Mouse (Mus musculus): ENCODE measurements around the gene Mob3b. TPM values are rescaled to one million over a fixed set of nuclear protein-coding genes. Genes with fewer than 3 reads are reported as not detected.

The Mob3b gene
- total RNA-seq, 2 experiments from 2014 or later: 4.5 to 4.7 TPM

GRCm38 (mm10) chr4:34976916-34977702, 180.2 kb downstream of the Mob3b start:
- no peak for TF ChIP-seq CTCF (conservative IDR thresholded peaks at IDR 0.05)
- H3K27ac ChIP-seq: no peak overlapping the region; the same call in 1 of the 2 replicates

DNA sequence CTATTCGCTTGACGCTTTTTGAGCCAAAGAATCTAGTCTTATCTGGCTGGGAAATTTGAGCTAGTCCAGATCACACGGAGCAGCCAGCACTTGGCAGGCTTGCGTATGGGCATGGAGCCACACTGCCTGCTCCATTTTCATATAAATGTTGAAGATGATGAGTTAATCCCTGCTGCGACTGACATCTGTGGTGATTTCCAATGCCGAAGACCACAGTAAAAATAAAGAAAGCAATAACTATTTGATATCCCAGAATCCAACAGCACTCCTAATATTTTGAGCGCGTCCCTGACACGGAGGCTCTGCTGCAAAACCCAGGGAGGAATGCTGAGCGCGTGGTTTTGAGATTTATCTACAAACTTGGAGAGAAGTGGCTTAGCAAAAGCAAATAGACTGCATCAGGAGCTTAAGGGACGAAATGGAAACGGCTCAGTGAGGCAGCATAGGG, 180.9 kb downstream of the Mob3b start:
- Histone ChIP-seq H3K27ac (peak overlapping the region; percentile 11; the same call in 1 of the 2 replicates), H3K4me3 (peak overlapping the region; percentile 29)
- peak; percentile 48 to 65 for DNase-seq (ENCODE audit: low spot score in 2 of 2)
- TF ChIP-seq CTCF (conservative IDR thresholded peaks at IDR 0.05): no peak

More at GRCm38 (mm10) chr4:34976916-34977702, 180.2 kb downstream of the Mob3b start:
- DNase-seq (ENCODE audit: low spot score in 2 of 2): no peak
- H3K4me3 ChIP-seq: no peak overlapping the region

DNA sequence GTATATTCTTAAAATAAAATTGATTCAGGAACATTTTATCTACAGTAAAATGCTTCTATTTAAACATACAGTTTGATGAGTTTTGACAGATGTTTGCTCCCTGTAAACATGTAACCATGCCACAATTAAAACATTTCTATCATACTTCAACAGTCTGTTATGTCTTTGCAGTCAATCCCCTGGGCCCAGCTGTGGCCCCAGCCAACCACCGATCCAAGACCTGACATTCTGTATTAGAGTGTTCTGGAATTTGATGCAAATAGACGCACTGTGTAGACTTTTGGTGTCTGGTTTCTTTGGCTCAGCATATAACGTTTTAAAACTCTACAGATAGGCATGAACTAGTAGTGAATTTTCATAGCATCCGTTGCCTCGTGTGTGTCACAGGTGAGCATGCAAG, 182.5 kb downstream of the Mob3b start:
- TF ChIP-seq CTCF (conservative IDR thresholded peaks at IDR 0.05): no peak
- Histone ChIP-seq H3K4me3 (no peak overlapping the region), H3K27ac (no peak overlapping the region)
- no peak for DNase-seq (ENCODE audit: low spot score in 2 of 2)

DNA sequence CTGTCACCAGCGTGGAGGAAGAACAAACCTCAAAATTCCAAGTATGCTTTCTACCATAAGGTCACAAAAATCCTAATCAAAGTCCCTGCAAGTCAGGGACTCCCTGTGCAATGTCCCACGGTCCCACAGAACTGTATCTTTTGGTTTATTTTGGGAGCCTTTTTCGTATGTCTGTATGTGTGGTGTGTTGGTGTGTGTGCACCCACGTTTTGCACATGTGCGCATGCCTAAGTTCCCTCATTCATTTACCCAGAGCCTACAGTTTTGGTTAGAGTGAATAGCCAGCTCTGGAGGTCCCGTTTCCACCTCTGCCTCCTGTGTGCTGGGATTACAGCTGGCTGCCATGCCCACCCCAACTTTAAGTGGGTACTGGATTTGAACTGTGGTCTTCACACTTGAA, 189.7 kb downstream of the Mob3b start:
- DNase-seq (ENCODE audit: low spot score in 2 of 2): no peak
- no peak for TF ChIP-seq CTCF (conservative IDR thresholded peaks at IDR 0.05)
- Histone ChIP-seq H3K27ac (no peak overlapping the region), H3K4me3 (no peak overlapping the region)

DNA sequence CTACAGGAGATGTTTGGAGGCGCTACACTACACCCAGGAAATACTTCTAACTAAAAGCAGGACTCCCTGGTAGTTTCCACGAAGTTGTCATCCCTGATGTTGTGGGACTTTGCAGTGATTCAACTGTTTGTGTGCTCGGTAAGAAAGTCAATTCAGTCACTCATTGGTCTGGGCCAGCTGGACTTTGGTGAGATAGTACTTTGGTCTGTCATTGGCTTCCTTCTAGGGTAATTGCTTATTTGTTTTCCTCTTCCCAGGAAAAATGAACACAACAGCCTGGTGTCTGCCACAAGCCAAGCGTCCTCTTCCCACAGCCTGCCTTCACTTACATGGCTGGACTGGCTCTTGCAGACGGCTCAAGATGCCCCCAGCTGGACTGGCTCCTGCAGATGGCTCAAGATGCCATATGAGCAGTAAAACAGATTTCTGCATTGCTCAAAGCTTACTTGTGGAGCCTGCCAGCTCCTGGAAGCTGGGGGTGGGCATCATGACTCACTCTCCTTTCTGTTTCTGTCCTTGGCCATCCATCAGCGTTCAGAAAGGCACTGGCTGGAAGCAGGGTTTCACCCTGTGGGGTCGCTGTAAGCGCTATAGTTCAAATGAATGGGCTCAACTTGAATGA, 190.8 kb downstream of the Mob3b start:
- peak; percentile 32 to 39 for DNase-seq (ENCODE audit: low spot score in 2 of 2)
- Histone ChIP-seq H3K4me3 (no peak overlapping the region), H3K27ac (no peak overlapping the region)
- no peak; the same call in 1 of the 2 replicates for TF ChIP-seq CTCF (conservative IDR thresholded peaks at IDR 0.05)

GRCm38 (mm10) chr4:34964906-34965305, 192.4 kb downstream of the Mob3b start:
- TF ChIP-seq CTCF (conservative IDR thresholded peaks at IDR 0.05): no peak
- peak; percentile 19 to 41 for DNase-seq (ENCODE audit: low spot score in 2 of 2)
- no peak overlapping the region for H3K27ac ChIP-seq
- no peak overlapping the region for H3K4me3 ChIP-seq

DNA sequence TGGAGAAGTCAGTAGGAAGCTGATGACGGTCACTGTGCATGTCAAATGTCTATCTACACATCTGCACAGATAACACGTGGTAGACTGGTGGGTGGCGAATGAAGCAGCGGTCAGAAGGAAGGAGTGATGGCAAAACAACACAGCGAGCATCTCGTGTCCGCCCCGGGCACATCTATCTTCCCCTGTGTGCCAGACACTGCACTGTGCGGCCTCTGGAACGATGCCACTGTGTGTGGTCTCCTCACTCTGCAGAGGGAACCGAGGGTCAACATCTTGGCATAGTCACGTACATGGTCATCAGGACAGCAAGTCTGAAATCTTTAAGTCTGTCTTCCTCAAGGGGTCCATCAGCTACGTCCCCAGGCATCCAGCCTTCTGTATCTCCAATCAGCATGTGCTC, 193.3 kb downstream of the Mob3b start:
- TF ChIP-seq CTCF (conservative IDR thresholded peaks at IDR 0.05): no peak
- H3K27ac ChIP-seq: peak overlapping the region; percentile 33; the same call in 1 of the 2 replicates
- H3K4me3 ChIP-seq: no peak overlapping the region
- no peak for DNase-seq (ENCODE audit: low spot score in 2 of 2)

DNA sequence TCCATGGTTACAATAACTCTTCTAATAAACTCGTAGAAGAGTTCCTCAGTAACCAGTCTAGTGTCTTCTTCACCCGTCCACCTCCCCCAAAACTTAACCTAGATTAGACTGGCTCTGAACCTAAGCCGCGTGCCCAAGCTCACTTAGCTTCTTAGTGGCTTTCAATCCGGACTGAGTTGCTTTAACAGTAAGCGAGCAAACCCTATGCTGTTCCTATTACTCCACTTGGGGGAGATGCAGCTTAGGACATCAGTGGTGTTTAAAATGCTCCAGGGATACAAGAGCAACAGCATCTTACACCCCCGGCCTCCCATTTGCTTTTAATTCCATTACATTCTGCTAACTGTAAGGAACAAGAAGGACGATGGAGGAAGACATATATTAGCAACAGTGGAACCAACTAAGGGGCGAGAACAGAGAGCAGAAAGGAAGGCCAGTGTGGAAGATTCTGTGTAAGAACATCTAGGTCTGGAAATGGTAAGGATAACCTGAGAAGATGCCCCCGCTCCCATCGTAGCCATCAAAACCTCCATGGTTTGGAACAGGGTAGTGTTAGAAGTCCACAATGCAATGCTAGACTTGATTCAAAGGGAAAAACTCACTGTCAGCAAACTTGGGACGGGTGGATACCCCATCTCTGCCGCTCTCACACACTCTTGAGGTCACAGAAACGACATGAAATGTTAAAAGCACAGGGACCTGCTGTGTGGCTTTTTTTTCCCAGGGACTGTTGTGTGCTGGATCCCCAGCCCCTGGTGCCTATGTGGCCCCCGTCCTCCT, 196.3 kb downstream of the Mob3b start:
- DNase-seq (ENCODE audit: low spot score in 2 of 2): peak; percentile 44 to 57
- no peak overlapping the region for H3K27ac ChIP-seq
- H3K4me3 ChIP-seq: no peak overlapping the region
- TF ChIP-seq CTCF (conservative IDR thresholded peaks at IDR 0.05): peak; percentile 83

GRCm38 (mm10) chr4:34959477-34959876, 197.8 kb downstream of the Mob3b start:
- H3K4me3 ChIP-seq: no peak overlapping the region
- no peak overlapping the region for H3K27ac ChIP-seq
- no peak for TF ChIP-seq CTCF (conservative IDR thresholded peaks at IDR 0.05)
- DNase-seq (ENCODE audit: low spot score in 2 of 2): no peak

- no peak overlapping the region for H3K27ac ChIP-seq
- DNase-seq (ENCODE audit: low spot score in 2 of 2): peak; percentile 37 to 54
- TF ChIP-seq CTCF (conservative IDR thresholded peaks at IDR 0.05): peak; percentile 62
- H3K4me3 ChIP-seq: no peak overlapping the region
Observed at GRCm38 (mm10) chr4:34958155-34959028, 198.9 kb downstream of the Mob3b start.

- TF ChIP-seq CTCF (conservative IDR thresholded peaks at IDR 0.05): no peak
- DNase-seq (ENCODE audit: low spot score in 2 of 2): no peak
Observed at GRCm38 (mm10) chr4:34953716-34954115, 203.6 kb downstream of the Mob3b start.

GRCm38 (mm10) chr4:34947181-34947580, 210.1 kb downstream of the Mob3b start:
- no peak for TF ChIP-seq CTCF (conservative IDR thresholded peaks at IDR 0.05)
- DNase-seq (ENCODE audit: low spot score in 2 of 2): no peak
- no peak overlapping the region for H3K27ac ChIP-seq
- no peak overlapping the region for H3K4me3 ChIP-seq

More at GRCm38 (mm10) chr4:34953716-34954115, 203.6 kb downstream of the Mob3b start:
- Histone ChIP-seq H3K27ac (no peak overlapping the region), H3K4me3 (no peak overlapping the region)
